Mouse (Mus musculus): Measurements from ENCODE around the gene Arvcf.

DNA sequence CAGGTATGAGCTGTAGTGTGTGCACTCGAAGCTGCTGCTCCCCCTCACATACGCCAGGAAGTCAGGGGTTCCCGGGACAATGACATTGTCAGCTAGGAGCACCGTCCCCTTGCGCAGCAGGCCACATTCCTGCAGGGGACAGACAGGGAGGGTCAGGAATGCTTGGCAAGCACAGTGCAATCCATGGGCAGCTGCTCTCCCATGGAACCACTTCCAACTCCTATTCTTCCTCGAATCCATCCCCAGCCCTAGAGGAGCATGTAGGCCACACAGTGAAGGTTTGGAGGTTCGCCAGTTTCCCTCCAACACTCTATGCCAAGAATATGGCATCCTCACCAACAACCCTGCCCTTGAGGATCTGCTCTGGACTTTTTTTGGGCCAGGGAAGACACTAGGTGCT is 59.9 kb downstream of the Arvcf start:
- TF ChIP-seq CTCF (IDR thresholded peaks at IDR 0.05; ENCODE audit: low read depth, low read length) (no peak), POLR2A (IDR thresholded peaks at IDR 0.05; ENCODE audit: insufficient read depth, low read length) (no peak)
